Mouse (Mus musculus) C2C12 (cell line): ENCODE data around the gene Sh2d6.

ENCODE experiments used
- CEBPB ChIP-seq: IDR thresholded peaks from one replicate; pipeline ENCODE4 v1.6.1; 2011; ENCODE audit warnings: low read depth, mild to moderate bottlenecking, control low read depth, moderate library complexity
- CTCF ChIP-seq: IDR thresholded peaks from one replicate; pipeline ENCODE4 v1.5.1; 2011; ENCODE audit not compliant: control insufficient read depth, insufficient read depth, insufficient read length
- MAX ChIP-seq: IDR thresholded peaks from one replicate; pipeline ENCODE4 v1.6.1; 2011; ENCODE audit warnings: mild to moderate bottlenecking, control low read depth

GRCm38 (mm10) chr6:72528410-72529151, 7.1 kb upstream of the Sh2d6 start:
- no peak for TF ChIP-seq CEBPB
- no peak for TF ChIP-seq CTCF
- TF ChIP-seq MAX = no peak
